Mouse (Mus musculus): ENCODE results near the gene Thap3.
A peak's percentile ranks its signal among the peaks of the same experiment; 100 is the strongest.
"Not testable (repeated sequence)": the region's sequence is repeated elsewhere in the genome, so short reads cannot be mapped to it uniquely, and the experiment has no call there.

Thap3 gene

GRCm38 (mm10) chr4:151988342-151989109 is at the start of gene Thap3:
Gene Thap3 (minus strand): TSS chr4:151988997.
- peak; percentile 49 for DNase-seq (ENCODE audit: low read depth, low spot score)

GRCm38 (mm10) chr4:152038225-152038984 is 49.6 kb upstream of the Thap3 start, which contains the start of gene Tas1r1:
Gene Tas1r1 (minus strand): TSS chr4:152038568.
- no peak for DNase-seq (ENCODE audit: low read depth, low spot score)

DNA sequence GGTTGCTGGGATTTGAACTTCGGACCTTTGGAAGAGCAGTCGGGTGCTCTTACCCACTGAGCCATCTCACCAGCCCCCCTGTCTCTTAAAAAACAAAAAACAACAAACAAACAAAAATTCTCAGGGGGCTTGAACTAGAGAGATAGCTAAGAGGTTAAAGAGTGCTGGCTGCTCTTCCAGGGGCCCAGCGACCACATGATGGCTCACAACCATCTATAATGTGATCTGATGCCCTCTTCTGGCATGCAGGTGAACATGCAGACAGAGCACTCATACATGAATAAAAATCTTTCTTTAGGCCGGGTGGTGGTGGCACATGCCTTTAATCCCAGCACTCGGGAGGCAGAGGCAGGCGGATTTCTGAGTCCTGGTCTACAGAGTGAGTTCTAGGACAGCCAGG is 47.7 kb upstream of the Thap3 start:
- DNase-seq (ENCODE audit: low read depth, low spot score) = not testable (repeated sequence)

GRCm38 (mm10) chr4:152032922-152033321 is 44.1 kb upstream of the Thap3 start:
- DNase-seq (ENCODE audit: low read depth, low spot score) = no peak

DNA sequence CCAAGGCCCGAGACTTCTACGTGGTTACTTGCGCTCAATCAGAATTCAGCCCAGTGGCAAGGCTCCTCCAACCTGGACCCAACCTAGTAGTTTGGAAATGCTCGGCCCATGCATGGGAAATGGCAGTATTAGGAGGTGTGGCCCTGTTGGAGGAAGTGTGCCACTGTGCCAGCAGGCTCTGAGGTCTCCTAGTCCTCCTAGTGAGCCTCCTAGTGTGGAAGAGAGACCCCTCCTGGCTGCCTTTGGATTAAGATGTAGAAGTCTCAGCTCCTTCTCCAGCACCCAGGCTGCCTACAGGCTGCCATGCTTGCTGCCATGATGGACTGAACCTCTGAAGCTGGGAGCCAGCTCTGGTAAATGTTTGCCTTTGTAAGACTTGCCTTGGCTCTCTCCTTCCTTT is 41.2 kb upstream of the Thap3 start:
- DNase-seq (ENCODE audit: low read depth, low spot score) = no peak

DNA sequence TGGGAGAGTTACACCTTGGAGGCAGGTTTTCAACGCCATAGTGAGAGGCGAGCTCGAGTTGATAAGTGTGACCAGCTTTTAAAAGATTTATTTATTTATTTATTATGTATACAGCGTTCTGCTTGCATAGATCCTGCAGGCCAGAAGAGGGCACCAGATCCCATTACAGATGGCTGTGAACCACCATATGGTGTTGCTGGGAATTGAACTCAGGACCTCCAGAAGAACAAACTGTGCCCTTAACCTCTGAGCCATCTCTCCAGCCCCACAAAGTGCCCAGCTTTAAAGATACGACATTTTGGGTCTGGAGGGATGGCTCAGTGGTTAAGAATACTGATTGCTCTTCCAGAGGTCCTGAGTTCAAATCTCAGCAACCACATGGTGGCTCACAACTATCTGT is 40.3 kb upstream of the Thap3 start:
- no peak for DNase-seq (ENCODE audit: low read depth, low spot score)

- DNase-seq (ENCODE audit: low read depth, low spot score) = no peak
These were observed 39.7 kb upstream of the Thap3 start for GRCm38 (mm10) chr4:152028456-152028855.

- peak; percentile 93 for DNase-seq (ENCODE audit: low read depth, low spot score)
These were observed 38.7 kb upstream of the Thap3 start, which contains the start of gene Zbtb48 for GRCm38 (mm10) chr4:152027524-152027923. Gene Zbtb48 (minus strand): TSS chr4:152027671.

DNA sequence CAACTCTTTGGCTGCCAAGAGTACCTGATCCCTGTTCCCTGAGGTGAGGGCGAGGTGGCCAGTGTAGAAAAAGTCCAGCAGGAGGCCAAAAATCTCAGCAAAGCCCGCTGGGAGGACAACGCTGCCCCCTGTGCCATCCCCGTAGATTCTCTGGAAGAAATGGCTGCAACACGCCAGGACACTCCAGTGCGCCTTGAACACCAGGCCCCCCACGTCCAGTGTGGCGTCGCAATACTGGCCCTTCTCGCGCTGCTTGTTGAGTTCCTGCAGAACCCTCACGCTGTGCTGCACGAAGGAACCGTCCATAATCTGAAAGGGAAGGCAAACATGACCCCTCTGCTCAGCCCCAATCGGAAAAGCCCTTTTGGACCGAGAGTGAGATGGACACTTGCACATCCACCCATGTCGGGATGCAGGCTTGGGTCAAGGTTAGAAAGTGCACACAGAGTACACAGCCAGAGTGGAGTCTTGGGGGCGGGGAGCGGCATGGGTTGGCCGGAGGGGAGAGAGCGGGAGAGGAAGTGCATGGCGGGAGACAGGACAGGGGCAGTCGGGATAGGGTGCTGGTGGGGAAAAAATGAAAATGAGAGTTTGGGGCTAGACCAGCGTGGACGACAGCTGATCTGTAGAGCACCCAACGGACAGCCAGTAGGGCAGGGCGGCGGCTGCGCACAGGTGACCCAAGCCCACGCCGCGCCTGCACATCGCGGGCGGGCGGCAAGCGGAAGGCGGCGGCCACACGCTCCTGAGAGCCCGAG is 38.1 kb upstream of the Thap3 start:
- DNase-seq (ENCODE audit: low read depth, low spot score) = no peak

GRCm38 (mm10) chr4:152024525-152024924 is 35.7 kb upstream of the Thap3 start:
- no peak for DNase-seq (ENCODE audit: low read depth, low spot score)

DNA sequence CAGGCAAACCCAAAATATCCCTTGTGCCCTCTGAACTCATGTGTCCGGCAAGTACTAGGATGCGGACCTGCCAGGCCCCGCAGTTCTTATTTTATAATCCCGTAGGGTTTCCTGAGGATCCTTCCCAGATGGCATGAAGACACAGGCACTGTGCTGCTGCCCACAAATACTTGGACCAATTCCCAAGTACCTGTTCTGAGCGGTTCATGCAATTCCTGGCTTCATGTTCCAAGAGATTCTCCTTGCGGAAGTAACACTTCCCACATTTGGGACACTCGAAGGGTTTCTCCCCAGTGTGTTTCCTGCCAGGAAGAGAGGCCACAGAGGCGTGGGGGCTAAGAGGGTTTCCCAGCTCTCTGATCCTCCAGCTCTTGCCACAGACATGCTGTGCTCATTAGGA is 33.7 kb upstream of the Thap3 start:
- no peak for DNase-seq (ENCODE audit: low read depth, low spot score)

DNA sequence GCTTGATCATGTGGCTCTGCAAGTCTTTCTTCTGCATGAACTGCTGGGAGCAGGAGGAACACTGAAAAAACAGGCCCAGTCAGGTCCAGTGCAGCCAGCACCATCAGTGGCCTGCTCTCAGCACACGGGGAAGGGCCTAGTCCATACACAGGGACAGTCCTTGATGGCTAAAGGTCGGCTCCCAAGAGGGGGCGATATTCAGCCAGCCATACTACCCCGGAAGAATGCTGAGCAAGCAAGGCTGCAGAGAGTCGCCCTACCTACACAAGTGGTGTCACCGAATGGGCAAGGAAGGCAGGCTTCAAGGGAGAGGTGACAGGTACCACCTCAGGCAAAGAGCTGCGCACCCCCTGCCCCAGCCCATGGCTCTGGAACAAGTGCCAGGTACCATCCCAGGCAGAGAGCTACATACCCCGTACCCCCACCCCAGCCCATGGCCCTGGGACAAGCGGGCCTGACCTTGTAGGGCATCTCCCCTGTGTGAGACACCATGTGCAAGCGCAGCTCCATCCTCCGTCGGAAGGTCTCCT is 32.8 kb upstream of the Thap3 start:
- DNase-seq (ENCODE audit: low read depth, low spot score) = no peak

GRCm38 (mm10) chr4:152020024-152020423 is 31.2 kb upstream of the Thap3 start:
- no peak for DNase-seq (ENCODE audit: low read depth, low spot score)

GRCm38 (mm10) chr4:152019073-152019472 is 30.3 kb upstream of the Thap3 start:
- DNase-seq (ENCODE audit: low read depth, low spot score) = no peak

DNA sequence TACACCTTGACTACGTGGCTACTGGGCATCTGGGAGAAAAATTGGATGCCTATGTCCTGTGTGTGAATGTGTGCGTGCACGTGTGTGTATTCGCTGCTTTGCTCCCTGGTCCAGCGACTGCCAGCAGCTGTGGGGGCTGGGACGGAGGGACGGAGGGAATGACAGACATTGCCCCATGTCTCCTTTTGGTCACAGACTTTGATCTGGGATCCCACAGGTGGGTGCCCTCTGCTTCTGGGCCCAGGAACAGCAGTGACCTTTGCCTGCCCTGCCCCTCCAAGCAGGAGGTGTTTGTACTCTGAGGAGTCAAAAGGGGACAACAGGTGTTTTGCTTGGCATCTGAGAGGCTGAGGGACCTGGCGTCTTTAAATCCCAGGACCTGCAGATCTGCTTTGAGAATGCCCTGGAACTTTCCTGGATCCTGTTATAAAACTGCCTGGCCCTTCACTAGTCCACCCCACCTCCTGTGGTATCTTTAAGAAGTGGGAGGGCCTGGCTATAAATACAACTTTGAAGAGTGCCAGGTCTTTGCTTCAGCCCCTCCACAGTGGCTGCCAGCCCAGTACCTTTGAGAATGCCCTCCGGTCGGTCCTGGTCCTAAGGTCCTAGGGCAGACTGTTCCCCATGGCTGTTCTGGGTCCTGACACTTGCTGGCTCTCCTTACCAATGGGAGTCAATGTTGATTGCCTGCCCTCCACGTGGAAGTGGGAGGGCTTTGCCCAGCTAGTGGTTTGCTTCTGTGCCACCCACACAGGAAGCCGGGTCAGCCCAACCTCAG is 24.4 kb upstream of the Thap3 start:
- no peak for DNase-seq (ENCODE audit: low read depth, low spot score)

GRCm38 (mm10) chr4:152012109-152012508 is 23.3 kb upstream of the Thap3 start:
- no peak for DNase-seq (ENCODE audit: low read depth, low spot score)

DNA sequence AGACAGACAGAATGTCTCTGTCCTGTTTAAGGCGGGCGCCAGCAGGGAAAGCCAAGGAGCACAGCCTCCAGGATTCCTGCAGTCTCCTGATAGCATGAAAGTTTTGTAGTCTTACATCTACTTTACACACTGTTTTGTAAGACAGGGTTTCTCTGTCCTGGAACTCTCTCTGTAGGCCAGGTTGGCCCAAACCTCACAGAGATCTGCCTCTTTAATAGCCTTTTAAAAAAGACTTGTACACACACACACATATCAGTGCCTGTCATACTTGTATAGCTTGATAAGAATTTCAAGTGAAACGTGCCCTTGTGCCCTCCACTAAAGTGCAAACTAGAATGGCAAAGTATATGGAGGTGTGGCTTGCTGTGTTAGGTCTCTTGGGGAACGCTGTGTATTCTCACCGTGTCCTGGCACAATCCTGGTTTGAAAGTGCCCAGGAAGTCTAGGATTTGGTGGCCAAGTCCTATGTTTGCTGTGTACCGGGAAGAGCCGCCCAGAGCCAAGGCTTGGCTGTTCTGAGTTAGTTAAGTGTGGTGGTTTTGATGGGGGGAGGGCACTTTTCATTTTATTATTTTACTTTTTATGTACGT is 22.5 kb upstream of the Thap3 start:
- no peak for DNase-seq (ENCODE audit: low read depth, low spot score)

DNA sequence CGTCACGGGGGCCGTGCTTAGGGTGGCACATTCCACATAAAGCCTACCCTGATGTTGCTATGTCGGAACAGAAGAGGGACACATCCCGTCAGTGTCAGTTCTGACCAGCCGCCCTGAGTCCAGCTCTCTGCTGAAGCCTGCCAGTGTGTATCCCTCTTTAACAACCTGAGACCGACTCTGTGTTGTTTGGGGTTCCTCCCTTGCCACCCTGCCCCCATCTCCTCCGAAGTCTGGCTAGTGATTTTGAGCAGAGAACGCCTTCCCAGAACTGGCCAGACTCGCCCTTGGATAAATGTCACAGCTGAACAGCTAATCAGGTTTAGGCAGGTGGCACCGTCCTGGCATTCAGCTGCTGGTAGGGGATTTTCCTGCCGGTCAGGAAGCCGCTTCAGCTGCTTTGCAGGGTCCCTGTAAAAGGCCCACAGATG is 21.9 kb upstream of the Thap3 start:
- DNase-seq (ENCODE audit: low read depth, low spot score) = peak; percentile 46

GRCm38 (mm10) chr4:152010091-152010706 is 21.4 kb upstream of the Thap3 start:
- no peak for DNase-seq (ENCODE audit: low read depth, low spot score)
